Mouse (Mus musculus) liver, adult 2 months (tissue): ENCODE results near the gene Homer3.

Source experiments
- CTCF ChIP-seq: fragments of 200-500 bp; IDR thresholded peaks from 2 replicates; pipeline ENCODE4 v1.5.1; 2011; ENCODE audit warnings: low read depth, low read length, control low read depth
- POLR2A ChIP-seq: fragments of 200-500 bp; IDR thresholded peaks from 2 replicates; pipeline ENCODE4 v1.6.1; 2011; ENCODE audit warnings: low read length, control low read depth; ENCODE audit not compliant: insufficient read depth; ENCODE audit errors: extremely low read depth

DNA sequence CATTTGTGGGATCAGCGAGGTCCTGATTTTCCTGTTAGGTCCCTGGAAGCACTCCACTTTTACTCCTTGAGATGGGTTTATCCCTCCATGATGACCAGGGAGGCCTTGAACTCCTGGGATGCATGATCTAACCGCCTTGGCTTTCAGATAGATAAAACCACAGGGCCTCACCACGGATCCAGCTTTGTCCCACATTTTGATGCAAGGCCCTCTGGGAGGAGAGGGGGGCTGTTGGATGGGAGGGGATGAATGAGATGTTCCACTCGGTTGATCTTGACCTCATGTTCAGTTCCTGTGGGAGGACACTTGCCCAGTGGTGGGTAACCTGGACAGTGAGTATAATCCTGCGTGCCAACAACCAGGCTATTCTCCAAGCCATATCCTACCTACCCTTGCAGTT lies 1.8 kb downstream of the Homer3 start:
- TF ChIP-seq CTCF (no peak), POLR2A (no peak)
